Mouse (Mus musculus): ENCODE data around the gene Rpl3l. TPM values are rescaled to one million over a fixed set of nuclear protein-coding genes. Genes with fewer than 3 reads are reported as not detected.

Gene Rpl3l
- polyA plus RNA-seq, 1 experiment from 2014 or later: 1.3 TPM

DNA sequence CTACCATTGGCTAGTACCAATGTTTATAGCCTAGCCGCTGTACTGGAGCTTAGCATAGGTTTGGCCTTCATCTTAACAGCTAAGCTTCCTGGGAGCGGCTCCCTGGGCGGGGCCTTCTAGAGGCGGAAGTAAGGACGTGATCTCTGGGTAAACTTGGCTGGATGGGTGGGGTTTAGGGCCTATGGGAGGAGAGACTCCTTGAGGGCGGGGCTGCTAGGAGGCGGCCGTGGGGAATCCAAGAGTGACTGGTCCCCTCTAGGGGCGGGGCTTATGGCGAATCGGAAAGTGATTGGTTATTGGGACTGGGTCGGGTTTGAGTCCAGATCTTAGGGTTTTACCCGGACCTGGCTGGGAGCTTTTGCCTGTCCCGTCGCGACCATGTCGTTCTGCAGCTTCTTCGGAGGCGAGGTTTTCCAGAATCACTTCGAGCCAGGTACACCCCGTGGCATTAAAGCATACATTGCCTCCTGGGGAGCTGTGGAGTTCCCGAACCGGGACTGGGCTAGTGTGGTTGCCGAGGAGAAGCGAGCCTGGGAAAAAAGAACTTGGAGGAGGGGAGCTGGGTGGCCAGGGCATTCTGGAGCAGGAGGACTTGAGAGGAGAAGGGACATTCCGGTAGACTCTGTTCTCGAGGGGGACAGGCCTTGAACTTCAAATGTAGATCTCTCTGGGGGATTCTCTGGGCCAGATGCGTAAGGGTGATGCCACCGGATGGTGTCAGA, 8.9 kb downstream of the Rpl3l start, which contains the start of gene Msrb1:
Gene Msrb1, plus strand, starts transcription at position 313 of the 722 bp plus-strand sequence.
- Histone ChIP-seq H3K27ac (replicated peaks in 1 of 2; ENCODE audit: control insufficient read depth in 1 of 2, insufficient read depth in 1 of 2, low read depth in 2 of 2, low read length in 2 of 2) (peak within 1 kb of the TSS; percentile 54 to 75), H3K9me3 (ENCODE audit: control insufficient read depth, low read length) (no peaks in the 10 kb centered on the region), H3K9ac (ENCODE audit: low read length) (peak within 1 kb of the TSS; percentile 84), H3K4me1 (ENCODE audit: control insufficient read depth in 2 of 2, insufficient read depth in 2 of 2, low read length in 2 of 2) (peaks cover 13 to 25% of the 10 kb centered on the region in 2 experiments), H3K27me3 (ENCODE audit: control insufficient read depth, insufficient read depth, low read length) (no peaks in the 10 kb centered on the region), H3K36me3 (ENCODE audit: control insufficient read depth, insufficient read depth, low read length) (peaks cover 15% of the 10 kb centered on the region), H3K4me3 (ENCODE audit: control insufficient read depth in 1 of 2, insufficient read depth in 1 of 2, low read depth in 1 of 2, low read length in 2 of 2) (peak within 1 kb of the TSS; percentile 70 to 94), H3K4me2 (ENCODE audit: low read length) (peak within 1 kb of the TSS; percentile 93)
- under 1% methylated on average over 29 of the region's 29 CpGs for WGBS
- peak; percentile 95 for ATAC-seq (ENCODE audit: insufficient number of reproducible peaks, insufficient read depth, low FRiP score, low read depth)

DNA sequence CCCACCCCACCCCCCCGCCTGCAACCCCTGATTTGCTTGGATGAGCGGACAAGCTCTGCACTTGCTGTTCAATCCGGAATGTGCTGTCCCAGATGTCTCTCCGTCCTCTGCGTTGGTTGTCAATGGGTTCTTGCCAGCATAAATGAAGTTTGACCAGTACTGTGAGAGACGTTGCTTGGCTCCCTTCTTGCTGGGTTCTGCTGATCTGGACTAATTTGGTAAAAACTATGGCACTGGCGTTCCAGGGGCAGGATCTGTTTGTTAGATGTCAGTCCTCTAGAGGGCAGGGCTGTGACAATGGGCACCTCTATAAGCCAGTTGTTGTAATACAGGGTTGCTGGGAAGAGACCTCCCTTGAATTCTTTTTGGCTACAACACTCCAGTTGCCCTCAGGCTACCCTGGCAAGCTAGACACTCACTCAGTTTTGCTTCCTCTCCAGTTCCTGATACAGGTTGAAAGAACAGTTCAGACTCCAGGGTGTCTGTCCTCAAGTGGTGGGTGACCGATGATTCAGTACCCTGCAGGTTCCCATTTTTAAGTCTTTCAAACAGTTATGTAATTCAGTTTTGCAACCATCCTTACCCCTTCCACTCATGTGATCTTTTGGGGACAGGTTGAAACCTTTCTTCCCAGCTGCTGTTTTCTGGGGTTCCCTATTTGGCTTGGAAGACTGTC, 9.7 kb downstream of the Rpl3l start:
- no peaks in the 10 kb centered on the region for H3K9me3 ChIP-seq (ENCODE audit: control insufficient read depth, low read length)
- H3K4me3 ChIP-seq (ENCODE audit: control insufficient read depth in 1 of 2, insufficient read depth in 1 of 2, low read depth in 1 of 2, low read length in 2 of 2): peak overlapping the region; percentile 70 to 94
- H3K4me1 ChIP-seq (ENCODE audit: control insufficient read depth in 2 of 2, insufficient read depth in 2 of 2, low read length in 2 of 2): peaks cover 9 to 18% of the 10 kb centered on the region in 2 experiments
- ATAC-seq (ENCODE audit: insufficient number of reproducible peaks, insufficient read depth, low FRiP score, low read depth): no peak
- H3K36me3 ChIP-seq (ENCODE audit: control insufficient read depth, insufficient read depth, low read length): peaks cover 23% of the 10 kb centered on the region
- peak overlapping the region; percentile 84 for H3K9ac ChIP-seq (ENCODE audit: low read length)
- H3K27me3 ChIP-seq (ENCODE audit: control insufficient read depth, insufficient read depth, low read length): no peaks in the 10 kb centered on the region
- peak overlapping the region; percentile 93 for H3K4me2 ChIP-seq (ENCODE audit: low read length)
- no peak overlapping the region for H3K27ac ChIP-seq (replicated peaks in 1 of 2; ENCODE audit: control insufficient read depth in 1 of 2, insufficient read depth in 1 of 2, low read depth in 2 of 2, low read length in 2 of 2)
- 29% methylated on average over 8 of the region's 8 CpGs for WGBS

DNA sequence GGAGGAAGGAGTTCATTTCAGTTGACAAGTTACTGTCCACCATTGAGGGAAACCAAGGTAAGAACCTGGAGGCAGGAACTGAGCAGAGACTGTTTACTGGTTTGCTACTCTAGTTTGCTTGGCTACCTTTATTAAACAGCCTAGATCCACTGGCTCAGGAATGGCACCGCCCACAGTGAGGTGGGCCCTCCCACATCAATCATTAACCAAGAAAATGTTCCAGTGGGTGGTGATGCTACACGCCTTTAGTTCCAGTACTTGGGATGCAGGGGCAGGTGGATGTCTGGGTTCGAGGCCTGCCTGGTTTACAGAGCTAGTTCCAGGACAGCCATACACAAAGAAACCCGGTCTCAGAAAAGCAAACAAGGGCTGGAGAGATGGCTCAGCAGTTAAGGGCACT, 10.6 kb downstream of the Rpl3l start:
- Histone ChIP-seq H3K4me1 (ENCODE audit: control insufficient read depth in 2 of 2, insufficient read depth in 2 of 2, low read length in 2 of 2) (peaks cover 4 to 12% of the 10 kb centered on the region in 2 experiments), H3K27ac (replicated peaks in 1 of 2; ENCODE audit: control insufficient read depth in 1 of 2, insufficient read depth in 1 of 2, low read depth in 2 of 2, low read length in 2 of 2) (no peak overlapping the region), H3K4me3 (ENCODE audit: control insufficient read depth in 1 of 2, insufficient read depth in 1 of 2, low read depth in 1 of 2, low read length in 2 of 2) (no peak overlapping the region), H3K36me3 (ENCODE audit: control insufficient read depth, insufficient read depth, low read length) (peaks cover 31% of the 10 kb centered on the region), H3K4me2 (ENCODE audit: low read length) (no peak overlapping the region), H3K27me3 (ENCODE audit: control insufficient read depth, insufficient read depth, low read length) (no peaks in the 10 kb centered on the region), H3K9ac (ENCODE audit: low read length) (no peak overlapping the region), H3K9me3 (ENCODE audit: control insufficient read depth, low read length) (no peaks in the 10 kb centered on the region)
- ATAC-seq (ENCODE audit: insufficient number of reproducible peaks, insufficient read depth, low FRiP score, low read depth): no peak
- 83% methylated on average over 4 of the region's 4 CpGs for WGBS

DNA sequence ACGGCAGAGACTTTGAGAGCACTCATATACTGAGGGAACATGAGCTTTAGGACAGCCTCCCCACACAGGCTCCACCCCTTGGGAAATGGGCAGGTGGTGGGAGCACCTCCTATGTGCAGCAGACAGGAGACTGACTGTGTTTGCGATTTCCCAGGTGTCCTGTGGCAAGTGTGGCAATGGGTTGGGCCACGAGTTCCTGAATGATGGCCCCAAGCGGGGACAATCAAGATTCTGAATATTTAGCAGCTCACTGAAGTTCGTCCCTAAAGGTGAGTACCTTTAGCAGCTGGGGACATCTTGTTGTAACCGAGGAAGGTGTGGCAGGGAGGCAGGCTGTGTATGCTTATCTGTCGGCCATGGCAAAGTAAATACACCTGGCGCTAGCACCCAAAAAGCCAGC, 12.3 kb downstream of the Rpl3l start:
- Histone ChIP-seq H3K4me3 (ENCODE audit: control insufficient read depth in 1 of 2, insufficient read depth in 1 of 2, low read depth in 1 of 2, low read length in 2 of 2) (no peak overlapping the region), H3K27me3 (ENCODE audit: control insufficient read depth, insufficient read depth, low read length) (no peaks in the 10 kb centered on the region), H3K4me1 (ENCODE audit: control insufficient read depth in 2 of 2, insufficient read depth in 2 of 2, low read length in 2 of 2) (peaks cover 4 to 12% of the 10 kb centered on the region in 2 experiments), H3K9me3 (ENCODE audit: control insufficient read depth, low read length) (no peaks in the 10 kb centered on the region), H3K4me2 (ENCODE audit: low read length) (no peak overlapping the region), H3K9ac (ENCODE audit: low read length) (no peak overlapping the region), H3K36me3 (ENCODE audit: control insufficient read depth, insufficient read depth, low read length) (peaks cover 31% of the 10 kb centered on the region), H3K27ac (replicated peaks in 1 of 2; ENCODE audit: control insufficient read depth in 1 of 2, insufficient read depth in 1 of 2, low read depth in 2 of 2, low read length in 2 of 2) (no peak overlapping the region)
- ATAC-seq (ENCODE audit: insufficient number of reproducible peaks, insufficient read depth, low FRiP score, low read depth): no peak
- WGBS: 81% methylated on average over 8 of the region's 8 CpGs

DNA sequence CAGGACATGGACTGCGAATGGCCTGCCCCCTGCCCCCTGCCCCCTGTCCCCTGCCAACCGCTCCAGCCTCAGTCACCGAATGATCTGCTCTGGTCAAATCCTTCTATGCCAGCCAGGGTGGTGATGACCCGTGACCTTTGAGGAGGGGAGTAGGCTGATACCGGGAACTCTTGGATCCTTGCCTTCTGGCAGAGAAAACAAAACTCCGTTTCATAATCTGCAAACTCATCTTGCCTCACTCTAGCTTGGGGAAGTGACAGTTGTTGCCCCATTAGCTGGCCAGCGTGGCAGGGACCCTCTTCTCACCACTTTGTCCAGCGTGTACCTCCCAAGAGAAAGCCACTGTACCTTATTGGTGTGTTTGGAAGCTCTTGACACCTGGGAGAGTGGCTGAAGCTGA, 14.7 kb downstream of the Rpl3l start:
- no peak overlapping the region for H3K4me2 ChIP-seq (ENCODE audit: low read length)
- 70% methylated on average over 8 of the region's 8 CpGs for WGBS
- peaks cover 31% of the 10 kb centered on the region for H3K36me3 ChIP-seq (ENCODE audit: control insufficient read depth, insufficient read depth, low read length)
- no peak overlapping the region for H3K27ac ChIP-seq (replicated peaks in 1 of 2; ENCODE audit: control insufficient read depth in 1 of 2, insufficient read depth in 1 of 2, low read depth in 2 of 2, low read length in 2 of 2)
- H3K9ac ChIP-seq (ENCODE audit: low read length): no peak overlapping the region
- H3K9me3 ChIP-seq (ENCODE audit: control insufficient read depth, low read length): no peaks in the 10 kb centered on the region
- H3K4me3 ChIP-seq (ENCODE audit: control insufficient read depth in 1 of 2, insufficient read depth in 1 of 2, low read depth in 1 of 2, low read length in 2 of 2): no peak overlapping the region
- H3K27me3 ChIP-seq (ENCODE audit: control insufficient read depth, insufficient read depth, low read length): no peaks in the 10 kb centered on the region
- no peak for ATAC-seq (ENCODE audit: insufficient number of reproducible peaks, insufficient read depth, low FRiP score, low read depth)
- peaks cover under 1 to 3% of the 10 kb centered on the region in 2 experiments; a peak in 2 of 4 replicates for H3K4me1 ChIP-seq (ENCODE audit: control insufficient read depth in 2 of 2, insufficient read depth in 2 of 2, low read length in 2 of 2)

DNA sequence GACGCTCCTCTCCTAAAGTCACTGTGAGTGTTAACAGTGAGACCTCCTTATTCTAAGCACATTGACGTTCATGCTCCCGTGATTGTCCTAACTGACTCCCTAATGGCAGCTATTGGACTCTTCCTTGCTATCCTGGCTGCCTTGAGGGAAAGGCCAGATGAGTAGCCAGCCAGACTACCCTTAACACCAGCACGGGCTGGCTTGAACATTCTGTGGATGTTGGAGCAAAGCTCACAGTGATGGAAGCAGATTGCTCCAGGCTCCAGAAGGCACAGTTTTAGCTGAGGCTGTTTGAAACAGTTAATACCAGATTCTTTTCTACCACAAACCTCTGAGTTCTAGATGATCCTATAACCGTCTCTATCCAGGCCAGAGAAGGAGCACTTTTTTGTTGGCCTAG, 16.3 kb downstream of the Rpl3l start:
- 64% methylated on average over 5 of the region's 5 CpGs for WGBS

DNA sequence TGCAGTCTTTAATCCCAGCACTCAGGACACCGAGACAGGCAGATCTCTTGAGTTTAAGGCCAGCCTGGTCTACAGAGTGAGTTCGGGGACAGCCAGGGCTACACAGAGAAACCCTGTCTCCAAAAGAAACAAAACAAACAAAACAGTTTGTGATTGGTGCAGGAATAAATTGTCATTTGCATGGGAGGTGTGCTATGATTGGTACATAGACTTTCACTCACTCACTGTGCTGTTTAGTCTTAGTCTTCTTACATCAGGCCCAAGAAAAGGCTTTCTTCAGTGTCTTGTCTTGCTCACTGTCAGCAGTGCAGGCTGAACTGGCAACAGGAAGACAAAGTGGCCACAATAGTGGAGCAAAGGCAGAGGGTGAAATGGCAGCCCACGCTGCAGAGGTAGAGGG, 16.8 kb downstream of the Rpl3l start:
- 66% methylated on average over 3 of the region's 3 CpGs for WGBS
- H3K4me1 ChIP-seq (ENCODE audit: control insufficient read depth in 2 of 2, insufficient read depth in 2 of 2, low read length in 2 of 2): no peaks in the 10 kb centered on the region
- H3K4me2 ChIP-seq (ENCODE audit: low read length): no peak overlapping the region
- no peak overlapping the region for H3K27ac ChIP-seq (replicated peaks in 1 of 2; ENCODE audit: control insufficient read depth in 1 of 2, insufficient read depth in 1 of 2, low read depth in 2 of 2, low read length in 2 of 2)
- no peaks in the 10 kb centered on the region for H3K9me3 ChIP-seq (ENCODE audit: control insufficient read depth, low read length)
- no peaks in the 10 kb centered on the region; the same call in 1 of the 2 replicates for H3K27me3 ChIP-seq (ENCODE audit: control insufficient read depth, insufficient read depth, low read length)
- ATAC-seq (ENCODE audit: insufficient number of reproducible peaks, insufficient read depth, low FRiP score, low read depth): no peak
- H3K9ac ChIP-seq (ENCODE audit: low read length): no peak overlapping the region
- H3K4me3 ChIP-seq (ENCODE audit: control insufficient read depth in 1 of 2, insufficient read depth in 1 of 2, low read depth in 1 of 2, low read length in 2 of 2): no peak overlapping the region
- peaks cover 31% of the 10 kb centered on the region for H3K36me3 ChIP-seq (ENCODE audit: control insufficient read depth, insufficient read depth, low read length)

More for the DNA sequence above, 16.3 kb downstream of the Rpl3l start:
- Histone ChIP-seq H3K27me3 (ENCODE audit: control insufficient read depth, insufficient read depth, low read length) (no peaks in the 10 kb centered on the region; the same call in 1 of the 2 replicates), H3K9ac (ENCODE audit: low read length) (no peak overlapping the region), H3K4me3 (ENCODE audit: control insufficient read depth in 1 of 2, insufficient read depth in 1 of 2, low read depth in 1 of 2, low read length in 2 of 2) (no peak overlapping the region), H3K4me1 (ENCODE audit: control insufficient read depth in 2 of 2, insufficient read depth in 2 of 2, low read length in 2 of 2) (no peaks in the 10 kb centered on the region), H3K4me2 (ENCODE audit: low read length) (no peak overlapping the region), H3K9me3 (ENCODE audit: control insufficient read depth, low read length) (no peaks in the 10 kb centered on the region), H3K27ac (replicated peaks in 1 of 2; ENCODE audit: control insufficient read depth in 1 of 2, insufficient read depth in 1 of 2, low read depth in 2 of 2, low read length in 2 of 2) (no peak overlapping the region), H3K36me3 (ENCODE audit: control insufficient read depth, insufficient read depth, low read length) (peaks cover 31% of the 10 kb centered on the region)
- no peak for ATAC-seq (ENCODE audit: insufficient number of reproducible peaks, insufficient read depth, low FRiP score, low read depth)

Data from heart, embryonic 14.5 days (tissue).